Mouse (Mus musculus) neural tube, embryonic 13.5 days (tissue): Measurements from ENCODE around the gene Acp4. TPM values are rescaled to one million over a fixed set of nuclear protein-coding genes. Genes with fewer than 3 reads are reported as not detected.
"Not testable (repeated sequence)": the region's sequence is repeated elsewhere in the genome, so short reads cannot be mapped to it uniquely, and the experiment has no call there.

Experiments
- ATAC-seq: fragments of 200-750 bp; cut with Nextera tagmentation; 2 replicates; pipeline ENCODE4 v1.8.0; 2017; ENCODE audit warnings: low read depth, mild to moderate bottlenecking, moderate TSS enrichment, moderate library complexity
- H3K27ac ChIP-seq: fragments of 300-500 bp; sonication (generic); replicated peaks from 2 replicates; pipeline ENCODE4 v1.5.1; 2015; ENCODE audit warnings: moderate library complexity, mild to moderate bottlenecking, inconsistent platforms
- H3K27me3 ChIP-seq: fragments of 300-500 bp; sonication (generic); 2 replicates; pipeline ENCODE4 v1.6.1; 2015; ENCODE audit warnings: mild to moderate bottlenecking, inconsistent platforms
- H3K36me3 ChIP-seq: fragments of 300-500 bp; sonication (generic); 2 replicates; pipeline ENCODE4 v1.6.1; 2015; ENCODE audit warnings: mild to moderate bottlenecking, inconsistent platforms
- H3K4me1 ChIP-seq: fragments of 300-500 bp; sonication (generic); replicated peaks from 2 replicates; pipeline ENCODE4 v1.6.1; 2015; ENCODE audit warnings: inconsistent platforms
- H3K4me2 ChIP-seq: fragments of 300-500 bp; sonication (generic); 2 replicates; pipeline ENCODE4 v1.6.1; 2015; ENCODE audit warnings: inconsistent platforms, mild to moderate bottlenecking, moderate library complexity
- H3K4me3 ChIP-seq: fragments of 300-500 bp; sonication (generic); 2 replicates; pipeline ENCODE4 v1.5.1; 2015; ENCODE audit warnings: mild to moderate bottlenecking, inconsistent platforms
- H3K9ac ChIP-seq: fragments of 300-500 bp; sonication (generic); 2 replicates; pipeline ENCODE4 v1.6.1; 2015; ENCODE audit warnings: moderate library complexity, mild to moderate bottlenecking, inconsistent platforms
- H3K9me3 ChIP-seq: fragments of 300-500 bp; sonication (generic); 2 replicates; pipeline ENCODE4 v1.6.1; 2016; ENCODE audit warnings: inconsistent platforms
- WGBS: fragments of 180-500 bp; shearing (Covaris S2); methylation state at CpG from one replicate; pipeline ENCODE4 v1.1.7; 2015; 5-methylcytosine and 5-hydroxymethylcytosine counted together
- polyA plus RNA-seq: library from polyadenylated mRNA; unstranded; fragments of >200 nt; fragmentation: Nextera tagmentation; extraction: Ambion mirVana; gene quantifications from 2 replicates; pipeline ENCODE4 v1.2.1, GENCODE M21; 2015

Gene Acp4
- polyA plus RNA-seq, 1 experiment from 2014 or later = not detected

GRCm38 (mm10) chr7:44260410-44260809, 3.2 kb upstream of the Acp4 start:
- Histone ChIP-seq H3K4me3 (no peak overlapping the region), H3K9ac (no peak overlapping the region), H3K9me3 (no peaks in the 10 kb centered on the region), H3K36me3 (no peaks in the 10 kb centered on the region), H3K4me1 (peaks cover 8% of the 10 kb centered on the region), H3K27ac (no peak overlapping the region), H3K4me2 (no peak overlapping the region), H3K27me3 (peaks cover 28% of the 10 kb centered on the region)
- ATAC-seq = no peak
- 76% methylated on average over 6 of the region's 6 CpGs for WGBS

DNA sequence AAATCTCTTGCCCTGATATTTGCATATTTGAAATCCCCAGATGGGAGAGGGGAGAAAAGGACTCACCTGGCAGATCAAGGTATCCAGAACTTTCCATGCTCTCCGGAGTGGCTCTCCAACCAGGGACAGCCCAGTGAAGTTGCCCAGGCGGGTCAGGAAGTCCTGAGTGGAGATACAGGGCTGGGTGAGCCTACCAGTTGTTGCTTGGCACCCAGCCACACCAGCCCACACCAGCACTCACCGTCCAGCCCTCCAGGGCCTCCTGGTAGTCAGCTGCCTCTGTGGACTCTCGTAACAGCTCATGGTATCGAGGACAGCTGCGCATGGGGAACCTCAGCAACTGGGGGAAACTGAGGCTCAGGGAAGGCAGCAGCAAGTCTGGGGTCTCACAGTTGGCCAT, 2.2 kb downstream of the Acp4 start:
- H3K4me3 ChIP-seq = no peak overlapping the region
- no peaks in the 10 kb centered on the region for H3K27me3 ChIP-seq
- H3K4me2 ChIP-seq = no peak overlapping the region
- H3K9me3 ChIP-seq = no peaks in the 10 kb centered on the region
- H3K27ac ChIP-seq = no peak overlapping the region
- H3K36me3 ChIP-seq = peaks cover 39% of the 10 kb centered on the region
- no peak for ATAC-seq
- 76% methylated on average over 6 of the region's 6 CpGs for WGBS
- H3K4me1 ChIP-seq = 0 out of 2 replicates have a peak, but pooled peaks cover 4% of the 10 kb centered on the region
- no peak overlapping the region for H3K9ac ChIP-seq

DNA sequence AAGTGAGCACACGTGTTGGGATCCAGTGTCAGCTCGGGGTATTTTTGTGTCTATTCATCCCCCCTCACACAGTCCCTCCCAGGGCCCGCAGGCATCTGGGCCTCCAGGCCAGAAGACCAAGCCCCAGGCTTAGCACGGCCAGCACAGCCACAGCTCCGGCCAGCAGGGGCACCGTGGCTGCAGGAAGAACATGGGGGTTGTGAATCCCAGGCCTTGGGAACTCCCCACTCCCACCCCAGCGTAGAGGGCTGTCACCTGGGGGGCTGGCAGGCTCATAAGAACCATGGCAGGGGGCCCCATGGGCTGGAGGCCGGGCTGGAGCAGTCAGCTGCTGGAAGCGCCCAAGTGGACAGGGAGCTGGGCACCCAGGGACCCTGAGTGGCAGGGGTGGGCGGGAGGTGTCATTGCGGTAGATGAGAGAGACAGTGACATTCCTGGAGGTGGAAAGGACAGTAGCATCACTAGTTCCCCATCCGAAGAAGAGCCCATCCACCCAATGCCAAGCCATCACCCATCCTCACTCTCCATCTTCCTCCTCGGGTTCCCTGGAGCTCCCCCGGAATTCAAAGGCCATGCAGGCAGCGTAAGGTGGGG, 4.1 kb downstream of the Acp4 start:
- Histone ChIP-seq H3K27ac (no peak overlapping the region), H3K9ac (no peak overlapping the region), H3K4me2 (no peak overlapping the region), H3K27me3 (no peaks in the 10 kb centered on the region), H3K4me1 (peaks cover 17% of the 10 kb centered on the region), H3K36me3 (peaks cover 57% of the 10 kb centered on the region), H3K9me3 (no peaks in the 10 kb centered on the region), H3K4me3 (no peak overlapping the region)
- no peak for ATAC-seq
- WGBS = 75% methylated on average over 15 of the region's 15 CpGs

GRCm38 (mm10) chr7:44250732-44251275, 6.4 kb downstream of the Acp4 start:
- H3K9me3 ChIP-seq, H3K4me2 ChIP-seq, H3K27ac ChIP-seq, H3K9ac ChIP-seq, H3K4me3 ChIP-seq, ATAC-seq, H3K27me3 ChIP-seq: not testable (repeated sequence)
- Histone ChIP-seq H3K36me3 (peaks cover 60% of the 10 kb centered on the region), H3K4me1 (peaks cover 27% of the 10 kb centered on the region)
- 92% methylated on average over 17 of the region's 17 CpGs for WGBS

DNA sequence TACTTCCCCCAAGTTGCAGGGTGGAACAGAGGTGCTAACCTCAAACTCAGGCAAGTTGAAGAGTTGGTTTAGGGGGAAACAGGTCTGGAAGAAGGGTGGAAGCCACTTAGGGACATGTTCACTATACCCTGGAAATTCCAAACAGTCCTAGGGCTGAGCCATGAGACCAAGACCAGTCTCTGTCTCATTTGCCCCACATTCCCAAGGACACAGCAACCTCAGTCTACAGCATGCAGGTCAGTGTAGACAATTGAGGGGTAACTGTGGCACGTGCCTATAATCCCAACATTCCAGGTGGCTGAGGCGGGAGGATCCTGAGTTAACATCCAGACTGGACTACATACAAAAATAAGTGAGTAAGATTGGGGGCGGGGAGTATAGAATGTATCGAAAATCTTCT, 7.9 kb downstream of the Acp4 start:
- Histone ChIP-seq H3K4me1 (peaks cover 35% of the 10 kb centered on the region), H3K27ac (no peak overlapping the region)
- 94% methylated on average over 4 of the region's 4 CpGs for WGBS

DNA sequence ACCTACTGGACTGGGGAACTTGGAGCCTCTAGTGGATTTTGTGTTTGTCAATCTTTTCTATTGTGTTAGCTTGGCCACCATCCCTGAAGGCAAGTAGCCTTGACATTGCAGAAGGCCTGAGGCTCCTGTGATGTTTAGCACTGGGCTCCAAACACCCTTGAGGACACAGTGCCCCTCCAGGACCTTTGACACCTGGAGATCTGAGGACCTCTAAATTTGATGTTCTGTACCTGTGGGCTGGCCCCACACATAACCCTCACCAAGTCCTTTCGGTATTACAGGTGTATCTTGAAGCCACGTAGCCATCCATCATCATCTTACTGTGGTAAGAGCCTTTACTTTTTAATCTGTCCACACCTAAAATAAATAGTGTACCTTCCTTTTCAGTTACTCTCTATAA, 9.2 kb downstream of the Acp4 start:
- H3K9me3 ChIP-seq = no peaks in the 10 kb centered on the region
- no peaks in the 10 kb centered on the region for H3K27me3 ChIP-seq
- H3K27ac ChIP-seq = no peak overlapping the region
- no peak for ATAC-seq
- H3K36me3 ChIP-seq = peaks cover 48% of the 10 kb centered on the region
- peak overlapping the region; percentile 94 for H3K4me3 ChIP-seq
- H3K9ac ChIP-seq = peak overlapping the region; percentile 87
- H3K4me1 ChIP-seq = peaks cover 35% of the 10 kb centered on the region
- peak overlapping the region; percentile 89 for H3K4me2 ChIP-seq
- WGBS = 94% methylated on average over 2 of the region's 2 CpGs

More for the DNA sequence above, 7.9 kb downstream of the Acp4 start:
- Histone ChIP-seq H3K9me3 (no peaks in the 10 kb centered on the region), H3K4me2 (no peak overlapping the region), H3K27me3 (no peaks in the 10 kb centered on the region), H3K9ac (no peak overlapping the region), H3K4me3 (no peak overlapping the region), H3K36me3 (peaks cover 60% of the 10 kb centered on the region)
- no peak for ATAC-seq

GRCm38 (mm10) chr7:44246984-44247470, 10.2 kb downstream of the Acp4 start:
- ATAC-seq = peak; percentile 19
- H3K4me1 ChIP-seq = peaks cover 32% of the 10 kb centered on the region
- 0% methylated on average over 23 of the region's 23 CpGs for WGBS
- H3K27me3 ChIP-seq = no peaks in the 10 kb centered on the region
- H3K9ac ChIP-seq = peak overlapping the region; percentile 87
- H3K27ac ChIP-seq = peak overlapping the region; percentile 95
- H3K36me3 ChIP-seq = peaks cover 38% of the 10 kb centered on the region
- H3K4me2 ChIP-seq = peak overlapping the region; percentile 89
- peak overlapping the region; percentile 94 for H3K4me3 ChIP-seq
- H3K9me3 ChIP-seq = no peaks in the 10 kb centered on the region

DNA sequence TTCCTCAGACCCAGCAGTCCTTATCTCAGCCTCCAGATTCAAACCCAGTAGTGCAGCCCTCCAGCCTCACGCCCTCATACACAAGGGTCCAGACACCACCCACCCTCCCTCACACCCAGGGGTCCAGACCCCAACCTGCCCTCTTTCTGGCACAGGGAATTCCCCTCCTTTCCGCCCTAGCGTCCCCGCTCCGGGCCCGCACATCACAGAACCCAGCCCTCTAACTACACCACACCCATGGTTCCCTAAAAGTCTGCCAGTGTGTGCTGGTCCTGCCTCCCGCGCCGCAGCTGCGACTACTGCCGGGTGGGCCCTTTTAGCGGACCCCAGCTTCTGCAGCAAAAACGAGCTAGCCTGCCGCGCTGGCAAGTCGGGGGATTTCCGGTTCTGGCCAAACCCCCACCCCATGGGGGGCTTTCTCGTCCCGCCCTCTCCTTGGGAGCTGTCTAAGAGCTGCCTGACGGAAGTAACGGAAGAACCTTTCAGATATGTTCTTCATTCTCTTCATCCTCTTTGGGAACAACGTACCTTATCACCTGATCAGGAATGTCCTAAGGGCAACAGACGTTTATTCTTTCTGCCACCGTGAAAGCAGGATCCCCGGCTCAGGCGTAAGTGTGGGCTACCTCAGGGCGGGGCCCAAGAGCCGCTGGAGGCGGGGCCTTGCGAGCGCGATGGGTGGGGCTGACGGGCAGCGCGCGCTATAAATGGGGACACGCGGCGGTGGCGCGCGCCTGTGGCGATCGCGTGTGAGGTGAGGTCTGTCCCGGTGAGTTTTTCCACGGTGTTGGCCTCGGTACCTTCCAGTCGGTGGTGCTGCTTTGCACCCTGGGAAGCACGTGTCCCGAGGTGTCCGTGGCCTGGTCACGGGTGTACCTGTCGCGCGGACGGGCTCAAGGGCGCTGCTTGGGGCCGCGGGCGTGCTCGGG, 10.9 kb downstream of the Acp4 start, which contains the start of the genes 1700028J19Rik and 2410002F23Rik:
TSS of gene 1700028J19Rik (minus strand) at position 641 of the 929 bp plus-strand sequence.
TSS of gene 2410002F23Rik (plus strand) at position 668 of the 929 bp plus-strand sequence.
- H3K9me3 ChIP-seq = no peaks in the 10 kb centered on the region
- H3K9ac ChIP-seq = peak within 1 kb of the TSS; percentile 87
- peak within 1 kb of the TSS; percentile 95 for H3K27ac ChIP-seq
- no peaks in the 10 kb centered on the region for H3K27me3 ChIP-seq
- peak within 1 kb of the TSS; percentile 89 for H3K4me2 ChIP-seq
- under 1% methylated on average over 62 of the region's 62 CpGs for WGBS
- peak within 1 kb of the TSS; percentile 94 for H3K4me3 ChIP-seq
- ATAC-seq = peak; percentile 82
- peaks cover 34% of the 10 kb centered on the region for H3K36me3 ChIP-seq
- H3K4me1 ChIP-seq = peaks cover 32% of the 10 kb centered on the region

- peaks cover 28% of the 10 kb centered on the region for H3K4me1 ChIP-seq
- no peak overlapping the region for H3K9ac ChIP-seq
- no peak overlapping the region for H3K4me3 ChIP-seq
- peaks cover 13% of the 10 kb centered on the region for H3K36me3 ChIP-seq
- H3K27me3 ChIP-seq = no peaks in the 10 kb centered on the region
- H3K9me3 ChIP-seq = no peaks in the 10 kb centered on the region
- no peak overlapping the region for H3K27ac ChIP-seq
- no peak for ATAC-seq
- H3K4me2 ChIP-seq = no peak overlapping the region
- 48% methylated on average over 1 of the region's 1 CpGs for WGBS
Observed at GRCm38 (mm10) chr7:44244080-44244479, 13.1 kb downstream of the Acp4 start.

DNA sequence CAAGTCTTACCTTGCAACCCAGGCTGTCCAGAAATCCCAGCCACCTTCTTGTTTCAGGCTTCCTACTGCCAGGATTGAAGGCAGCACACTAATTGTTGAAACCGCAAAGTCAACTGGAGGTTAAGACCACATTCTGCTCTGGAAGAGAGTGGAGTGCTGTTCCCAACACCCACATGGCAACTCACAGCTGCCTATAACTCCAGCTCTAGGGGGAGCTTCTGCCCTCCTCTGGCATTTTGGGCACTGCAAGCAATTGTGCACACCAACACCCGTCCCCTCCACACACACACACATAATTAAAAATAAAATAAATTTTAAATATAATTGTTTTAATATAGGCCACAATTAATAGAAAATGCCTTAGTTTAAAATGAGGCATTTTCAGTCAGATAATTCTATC, 16.0 kb downstream of the Acp4 start:
- WGBS = 63% methylated on average over 2 of the region's 2 CpGs
- no peak overlapping the region for H3K9ac ChIP-seq
- no peak overlapping the region for H3K4me3 ChIP-seq
- no peaks in the 10 kb centered on the region for H3K36me3 ChIP-seq
- no peaks in the 10 kb centered on the region for H3K27me3 ChIP-seq
- peaks cover 9% of the 10 kb centered on the region for H3K4me1 ChIP-seq
- H3K9me3 ChIP-seq = no peaks in the 10 kb centered on the region
- no peak overlapping the region for H3K27ac ChIP-seq
- no peak overlapping the region for H3K4me2 ChIP-seq
- no peak for ATAC-seq

GRCm38 (mm10) chr7:44240712-44241111, 16.5 kb downstream of the Acp4 start:
- Histone ChIP-seq H3K27me3 (no peaks in the 10 kb centered on the region), H3K9me3 (no peaks in the 10 kb centered on the region), H3K4me2 (no peak overlapping the region), H3K9ac (no peak overlapping the region), H3K27ac (no peak overlapping the region), H3K36me3 (no peaks in the 10 kb centered on the region), H3K4me3 (no peak overlapping the region), H3K4me1 (peaks cover 8% of the 10 kb centered on the region)
- 73% methylated on average over 1 of the region's 1 CpGs for WGBS
- ATAC-seq = no peak

- Histone ChIP-seq H3K4me2 (no peak overlapping the region), H3K4me1 (no peaks in the 10 kb centered on the region), H3K9ac (no peak overlapping the region), H3K27ac (no peak overlapping the region), H3K27me3 (no peaks in the 10 kb centered on the region), H3K36me3 (no peaks in the 10 kb centered on the region), H3K4me3 (no peak overlapping the region), H3K9me3 (no peaks in the 10 kb centered on the region)
- WGBS = 70% methylated on average over 2 of the region's 2 CpGs
- ATAC-seq = no peak
Observed at GRCm38 (mm10) chr7:44239913-44240312, 17.3 kb downstream of the Acp4 start.
